Mouse (Mus musculus): Measurements from ENCODE around the gene Bcl2l13.

- TF ChIP-seq TCF3 (IDR thresholded peaks at IDR 0.05; ENCODE audit: insufficient read length, low read depth) (no peak), POLR2A (IDR thresholded peaks at IDR 0.05; ENCODE audit: insufficient read length, low read depth) (no peak), MAX (IDR thresholded peaks at IDR 0.05; ENCODE audit: low read depth) (no peak), MYOD1 (IDR thresholded peaks at IDR 0.05; ENCODE audit: control insufficient read depth in 1 of 3, insufficient read length in 2 of 3, low read depth in 2 of 3) (no peak), TCF12 (IDR thresholded peaks at IDR 0.05; ENCODE audit: insufficient read depth, poor library complexity, severe bottlenecking) (no peak), USF1 (IDR thresholded peaks at IDR 0.05; ENCODE audit: low read depth) (no peak)
These were observed 39.9 kb upstream of the Bcl2l13 start for GRCm38 (mm10) chr6:120796111-120796510.

All from myocyte (in vitro differentiated cells).